Mouse (Mus musculus) testis, adult 2 months (tissue): ENCODE measurements around the gene Atp5e.

Source experiments
- CTCF ChIP-seq: fragments of 200-500 bp; IDR thresholded peaks from 2 replicates; pipeline ENCODE4 v1.5.1; 2012; ENCODE audit warnings: low read depth, mild to moderate bottlenecking, inconsistent platforms, low read length, moderate library complexity; ENCODE audit not compliant: control insufficient read depth, insufficient read depth, insufficient replicate concordance
- POLR2A ChIP-seq: fragments of 200-500 bp; IDR thresholded peaks from 2 replicates; pipeline ENCODE4 v1.6.1; 2012; ENCODE audit warnings: low read depth, mild to moderate bottlenecking, inconsistent platforms, low read length, moderate library complexity; ENCODE audit not compliant: control insufficient read depth

DNA sequence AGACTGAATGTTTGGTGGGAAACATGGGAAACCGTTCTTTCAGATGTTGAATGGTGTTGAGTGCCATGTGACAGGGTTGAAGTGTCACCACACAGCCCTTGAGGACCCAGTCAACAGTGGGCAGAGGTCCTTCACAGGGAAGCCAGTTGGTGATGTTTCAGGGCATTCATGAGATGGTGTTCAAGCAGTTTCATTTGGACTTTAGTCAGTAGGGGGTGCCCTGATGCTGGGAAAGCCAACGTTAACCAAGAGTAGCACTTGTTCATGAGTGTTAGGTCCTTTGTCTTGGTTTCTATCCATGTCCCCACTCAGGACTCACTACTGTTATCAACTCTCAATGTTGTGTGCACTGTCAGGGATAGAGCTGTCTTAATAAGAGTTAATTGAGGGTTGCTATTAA is 29.0 kb upstream of the Atp5e start:
- no peak for TF ChIP-seq POLR2A
- no peak for TF ChIP-seq CTCF
